Mouse (Mus musculus) brain, embryonic 18.5 days (tissue): ENCODE measurements at regions not wholly inside any gene's neighbourhood (a gene's known extent, or its start where the extent isn't known, plus 50 kb on each side); places are given as distances from the start of the nearest gene placed in this dataset.
A peak's percentile ranks its signal among the peaks of the same experiment; 100 is the strongest.
"Not testable (repeated sequence)": the region's sequence is repeated elsewhere in the genome, so short reads cannot be mapped to it uniquely, and the experiment has no call there.

Experiments used
- DNase-seq: peaks from one replicate; pipeline ENCODE4 v3.0.0-alpha.2; 2012; ENCODE audit warnings: low read depth, low spot score

DNA sequence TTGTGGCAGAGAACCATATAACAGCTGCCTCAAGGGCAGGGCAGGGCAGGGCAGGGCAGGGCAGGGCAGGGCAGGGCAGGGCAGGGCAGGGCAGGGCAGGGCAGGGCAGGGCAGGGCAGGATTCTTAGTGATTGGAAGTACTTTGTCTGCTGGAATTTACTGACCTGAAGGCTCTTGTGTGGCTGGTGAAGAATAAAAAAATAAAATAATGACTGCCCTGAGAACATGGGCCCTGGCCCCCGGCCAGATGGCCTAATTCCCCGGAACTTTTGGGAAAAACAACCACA is 169.3 kb downstream of the Qk start:
- not testable (repeated sequence) for DNase-seq

DNA sequence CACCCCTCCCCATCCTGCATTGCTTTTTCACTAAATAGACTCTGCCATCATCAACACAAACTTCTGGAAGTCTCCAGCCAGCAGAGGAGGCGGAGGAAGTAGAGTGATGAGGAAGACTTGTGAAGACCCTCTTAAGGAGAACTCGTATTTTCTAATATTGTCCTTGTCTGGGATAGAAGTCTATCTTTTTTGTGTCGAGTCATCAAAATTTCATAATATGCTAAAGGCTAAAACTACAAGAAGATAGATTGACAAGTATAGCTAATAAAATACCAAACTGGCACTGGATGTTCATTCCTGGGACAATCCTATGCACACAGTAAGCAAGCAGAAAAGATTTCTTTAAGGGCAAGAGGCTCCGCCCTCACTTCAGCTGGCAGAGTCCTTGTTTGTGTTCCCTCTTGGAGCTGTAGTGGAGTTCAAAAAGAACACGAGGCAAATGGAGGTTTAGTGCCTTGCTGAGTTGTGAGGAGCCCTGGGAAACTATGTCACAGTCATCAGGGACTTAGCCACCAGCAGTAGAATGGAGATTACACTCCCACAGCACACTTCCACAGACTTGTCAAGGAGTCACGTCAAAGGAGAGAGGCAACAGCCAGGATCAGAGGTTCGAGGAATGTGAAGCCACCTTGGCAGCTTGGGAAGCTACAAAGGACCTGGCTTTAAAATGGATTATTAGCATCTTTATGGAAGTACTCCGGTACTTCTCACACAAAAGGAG is 169.8 kb downstream of the Qk start:
- no peak for DNase-seq

DNA sequence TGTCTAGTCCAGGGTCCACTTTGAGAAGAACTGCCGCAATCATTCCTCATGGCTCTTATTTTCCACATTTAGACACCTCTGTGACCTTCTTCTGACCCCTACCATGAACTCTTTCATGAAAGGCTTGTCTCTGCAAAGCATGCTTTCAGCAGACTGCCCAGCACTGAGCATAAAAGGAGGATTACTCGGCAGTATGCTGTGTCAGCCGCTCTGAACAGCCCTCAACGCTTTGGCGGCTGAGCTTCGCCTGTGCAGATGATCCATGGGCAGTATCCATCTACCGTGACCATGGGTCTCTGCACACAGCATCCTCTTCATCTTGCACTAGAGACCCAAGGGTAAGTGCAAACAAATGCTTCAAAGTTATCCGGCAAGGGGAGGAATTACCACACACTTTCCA is 172.5 kb downstream of the Qk start:
- no peak for DNase-seq

DNA sequence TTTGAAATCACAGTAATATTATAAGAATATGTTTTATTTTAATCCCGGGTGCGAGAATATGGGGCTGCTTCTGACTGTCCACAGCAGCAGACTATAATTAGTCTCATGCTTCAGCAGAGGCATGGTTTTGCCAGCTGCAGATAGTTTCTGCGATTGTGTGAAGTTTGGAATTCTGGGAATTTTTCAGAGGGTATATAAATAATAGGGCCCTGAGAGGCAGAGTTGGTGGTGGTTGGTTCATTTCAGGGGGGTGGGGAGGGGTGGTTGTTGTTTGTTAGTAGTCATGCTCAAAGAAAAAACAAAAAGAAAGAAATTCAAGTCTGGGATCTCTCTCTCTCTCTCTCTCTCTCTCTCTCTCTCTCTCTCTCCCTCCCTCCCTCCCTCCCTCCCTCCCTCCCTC is 173.1 kb downstream of the Qk start:
- no peak for DNase-seq

DNA sequence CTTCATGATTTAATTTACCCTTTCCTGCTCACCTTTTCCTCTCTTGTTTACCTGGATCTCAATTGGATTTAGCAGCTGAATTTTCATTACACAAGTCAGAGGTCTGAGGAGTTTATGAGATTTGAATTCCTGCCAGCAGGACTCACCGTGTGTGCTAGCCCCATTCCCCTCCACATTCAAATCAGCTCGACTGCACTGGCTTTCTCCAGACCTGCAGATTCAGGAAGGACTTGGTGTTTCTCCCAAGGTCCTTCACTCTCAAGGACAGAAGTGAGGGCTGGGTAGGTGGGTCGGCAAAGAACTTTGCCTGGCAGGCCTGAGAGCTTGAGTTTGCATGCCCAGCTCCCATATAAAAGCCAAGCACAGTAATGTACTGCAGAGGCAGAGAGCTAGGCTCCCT is 180.8 kb downstream of the Qk start:
- DNase-seq = no peak

DNA sequence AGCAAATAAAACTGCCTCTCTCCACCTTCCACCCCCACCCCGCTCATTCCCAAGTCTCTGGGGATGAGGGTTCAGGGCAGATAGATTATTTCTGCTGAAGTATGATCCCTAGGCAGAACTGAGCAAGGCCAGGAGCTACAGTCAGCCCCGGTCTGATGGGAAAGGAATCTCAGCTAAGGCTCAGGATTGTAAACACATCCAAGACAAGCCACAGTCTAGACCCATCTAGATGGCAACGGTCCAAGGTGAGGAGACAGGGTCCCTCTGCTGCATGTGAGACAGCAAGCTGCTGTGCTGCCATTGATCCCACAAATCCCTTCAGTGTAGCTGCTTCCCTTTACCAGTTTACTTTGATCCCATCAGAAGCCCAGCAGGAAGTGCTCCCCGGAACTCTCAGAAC is 181.3 kb downstream of the Qk start:
- no peak for DNase-seq

DNA sequence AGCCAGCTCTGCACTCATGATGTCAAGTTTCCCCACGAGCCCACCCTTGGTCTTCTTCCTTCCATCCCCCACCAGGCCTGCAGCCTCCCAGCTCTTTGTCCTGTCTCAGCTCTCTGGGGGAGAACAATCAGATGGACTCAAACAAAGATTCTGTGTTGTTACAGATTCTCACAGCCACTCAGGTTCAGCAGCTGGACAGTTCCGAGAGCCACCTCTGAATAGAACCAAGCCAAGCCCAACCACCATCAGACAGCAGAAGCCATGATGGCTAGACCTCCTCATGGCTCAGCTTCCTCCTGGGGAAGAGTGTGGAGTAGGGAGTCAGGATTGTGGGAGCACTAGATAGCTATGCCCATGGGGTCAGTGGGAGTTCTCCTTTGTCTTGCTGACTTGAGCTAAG is 184.5 kb downstream of the Qk start:
- DNase-seq = no peak

DNA sequence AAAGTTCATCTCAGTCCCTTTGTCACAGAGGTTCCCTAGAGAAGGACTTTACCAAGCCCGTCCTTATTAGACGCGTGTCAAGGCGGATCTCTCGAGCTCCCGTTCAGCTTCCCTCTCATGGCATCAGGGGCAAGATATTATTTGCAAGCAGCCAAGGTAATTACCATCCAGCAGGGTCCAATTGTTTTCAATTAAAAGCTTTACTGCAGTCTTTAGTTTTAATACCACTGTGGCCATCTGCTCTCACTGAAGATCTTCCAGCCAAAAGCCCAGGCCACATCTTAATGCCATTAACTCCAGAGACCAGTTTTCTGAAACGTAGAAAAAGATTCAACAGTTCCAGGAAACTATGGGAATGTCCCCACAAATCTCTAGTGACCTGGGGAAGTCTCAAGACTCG is 191.1 kb downstream of the Qk start:
- no peak for DNase-seq

DNA sequence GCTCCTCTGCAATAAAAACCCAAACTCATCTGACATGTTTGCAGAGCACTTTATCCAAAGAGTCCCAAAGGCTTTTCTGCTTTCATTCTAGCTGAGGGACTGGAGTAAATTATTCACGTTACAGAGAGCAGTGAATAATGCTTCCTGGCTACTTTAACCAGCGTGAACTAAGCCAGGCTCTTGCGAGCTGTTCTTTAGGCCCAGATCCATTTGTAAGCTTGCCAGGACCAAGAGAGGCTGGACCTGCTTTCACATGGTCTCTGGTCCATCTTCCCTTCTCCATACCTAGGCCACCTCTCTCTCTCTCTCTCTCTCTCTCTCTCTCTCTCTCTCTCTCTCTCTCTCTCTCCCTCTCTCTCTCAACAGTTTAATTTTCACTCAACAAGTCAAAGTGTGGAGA is 197.2 kb downstream of the Qk start:
- DNase-seq = no peak

DNA sequence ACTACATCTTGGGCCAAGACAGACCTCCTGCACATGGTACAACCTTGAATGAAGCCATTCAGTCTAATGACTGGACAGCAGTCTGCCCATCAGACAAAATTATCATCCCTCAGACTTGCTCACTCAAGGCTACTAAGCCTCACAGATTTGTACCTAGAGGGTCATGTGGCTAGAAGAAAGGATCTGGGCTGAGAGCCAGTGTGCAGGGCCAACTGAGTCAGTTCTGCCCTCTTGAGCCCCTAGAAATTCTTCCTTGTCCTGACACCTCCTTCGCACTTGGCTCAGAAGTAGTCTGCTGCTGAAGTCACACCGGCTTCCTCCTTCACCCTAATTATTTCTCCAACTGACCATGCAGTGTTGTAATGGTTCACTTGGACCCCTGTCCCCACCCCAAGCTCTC is 207.5 kb downstream of the Qk start:
- no peak for DNase-seq

DNA sequence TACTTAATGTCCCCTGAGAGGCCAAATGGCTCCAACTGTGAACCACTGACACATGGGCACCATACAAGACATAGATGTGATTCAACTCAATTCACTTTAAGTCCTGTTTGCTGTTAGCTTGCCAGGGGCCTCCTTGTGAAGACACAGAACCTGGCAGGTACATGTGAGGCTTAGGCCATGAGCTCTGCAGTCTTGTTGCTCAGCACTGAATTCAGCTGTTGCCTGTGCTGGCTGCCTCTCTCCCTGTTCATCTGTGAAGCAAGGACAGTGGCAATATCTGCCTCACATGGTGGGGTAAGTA is 209.3 kb downstream of the Qk start:
- no peak for DNase-seq

DNA sequence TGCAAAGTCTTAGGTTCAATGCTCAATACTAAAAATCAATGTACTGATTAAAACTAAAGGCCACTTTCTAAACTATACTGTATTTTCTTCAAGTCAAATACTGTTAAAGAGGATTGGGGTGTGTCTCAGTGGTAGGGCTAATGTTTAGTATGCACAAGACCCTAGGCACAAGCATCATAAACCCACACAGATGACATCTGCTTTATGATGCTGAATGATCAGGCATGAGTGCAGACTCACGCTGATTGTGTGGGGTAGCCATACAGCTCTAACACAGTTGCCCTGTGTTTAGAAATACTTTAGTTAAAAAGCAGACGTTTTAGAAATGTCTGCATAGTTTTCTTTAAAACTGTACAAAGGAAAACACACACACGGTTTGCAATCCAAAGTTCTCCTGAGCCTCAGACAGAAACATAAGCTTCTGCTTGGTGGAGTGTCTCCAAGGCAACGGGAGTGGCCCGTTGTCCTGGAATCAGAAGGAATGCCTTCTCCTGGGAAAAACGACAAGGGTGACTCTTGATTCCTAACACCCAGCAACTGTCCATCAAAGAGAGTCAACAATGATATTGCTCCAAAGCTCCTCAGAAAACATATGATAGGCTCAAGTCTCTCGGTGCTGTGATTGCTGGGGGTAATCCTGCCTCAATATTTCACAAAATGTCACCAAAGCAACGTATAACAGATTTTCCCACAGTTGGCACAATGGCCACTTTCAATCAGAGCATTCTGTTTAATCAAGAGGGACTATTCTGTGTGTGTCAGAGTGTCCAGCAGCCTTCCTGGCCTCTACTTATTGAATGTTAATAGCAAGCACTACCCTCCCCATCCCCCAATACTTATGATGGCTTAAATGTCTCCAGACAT is 209.9 kb downstream of the Qk start:
- DNase-seq = no peak

DNA sequence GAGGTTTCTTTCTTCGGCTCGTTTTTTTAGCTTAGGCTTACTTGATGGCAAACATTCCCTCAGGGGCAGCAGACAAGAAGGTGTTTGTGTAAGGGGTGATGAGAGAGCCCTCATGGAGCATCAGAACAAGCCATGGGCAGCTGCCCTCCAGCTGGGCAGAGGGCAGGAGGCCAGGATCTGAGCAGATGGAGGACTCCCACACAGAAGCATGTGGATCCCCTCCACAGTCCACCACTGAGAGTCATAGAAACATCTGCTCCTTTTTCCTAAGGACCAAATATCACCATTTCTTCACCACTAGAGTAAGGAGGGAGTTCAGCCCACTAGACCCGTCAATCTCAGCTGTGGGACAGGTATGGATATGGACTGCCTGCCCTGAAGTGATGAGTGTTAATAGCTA is 214.4 kb downstream of the Qk start:
- no peak for DNase-seq

DNA sequence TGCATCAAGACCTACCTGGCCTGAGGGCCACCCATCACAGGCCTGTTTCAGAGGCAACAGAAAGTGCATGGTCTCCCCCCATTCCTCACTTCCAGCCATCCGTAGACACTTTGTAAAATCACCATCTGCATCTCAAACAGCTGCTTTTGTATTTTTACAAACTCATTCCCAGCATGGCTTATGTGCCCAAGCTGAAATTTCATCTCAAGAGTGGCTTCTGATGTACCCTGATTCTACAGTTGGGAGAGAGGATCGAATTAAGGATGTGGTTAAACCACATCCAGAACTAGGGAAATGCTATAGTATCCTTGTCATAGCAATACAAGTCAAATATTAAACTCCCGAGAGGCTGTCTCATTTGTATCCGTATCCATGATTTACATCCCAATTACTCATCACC is 221.5 kb downstream of the Qk start:
- DNase-seq = no peak

DNA sequence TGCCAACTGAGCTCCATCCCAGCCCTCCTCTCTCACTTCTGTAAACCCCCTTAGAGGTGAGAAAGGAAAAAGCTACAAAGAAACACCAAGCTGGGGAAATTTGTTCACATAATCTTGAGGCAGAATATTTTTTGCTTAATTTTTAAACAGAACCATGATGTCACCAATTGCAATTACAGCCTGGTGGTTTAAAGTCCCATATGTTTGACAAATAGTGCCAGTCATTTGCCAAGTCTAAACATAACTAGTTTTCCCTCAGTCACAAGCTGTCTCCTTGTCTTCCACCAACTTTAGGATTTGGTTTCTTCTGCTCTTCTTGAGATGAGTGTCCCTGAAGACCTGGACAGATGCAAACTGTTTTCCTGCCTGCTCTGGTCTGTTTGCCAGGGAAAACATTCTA is 222.0 kb downstream of the Qk start:
- peak; percentile 36 for DNase-seq

DNA sequence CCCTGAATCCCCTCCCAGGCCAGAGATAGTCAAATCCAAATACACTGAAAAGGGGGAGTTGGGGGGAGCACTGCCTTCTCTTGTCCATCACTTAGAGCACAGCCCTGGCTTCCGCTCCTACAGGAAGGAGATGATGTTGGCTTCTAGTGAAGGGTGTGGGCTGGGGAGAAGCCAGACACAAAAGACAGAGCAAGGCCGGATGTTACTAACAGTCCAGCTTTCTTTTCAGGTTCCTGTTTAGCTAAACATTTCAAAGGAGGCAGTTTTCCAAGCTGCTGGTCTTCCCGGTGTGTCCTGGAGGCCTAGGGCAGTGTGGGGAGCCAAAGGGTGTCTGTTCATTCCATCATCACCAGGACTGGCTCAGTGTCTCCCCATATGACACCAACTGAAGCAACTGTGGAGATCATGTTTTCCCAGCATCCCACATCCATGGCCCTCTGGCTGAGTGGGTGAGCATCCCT is 223.8 kb downstream of the Qk start:
- DNase-seq = no peak

DNA sequence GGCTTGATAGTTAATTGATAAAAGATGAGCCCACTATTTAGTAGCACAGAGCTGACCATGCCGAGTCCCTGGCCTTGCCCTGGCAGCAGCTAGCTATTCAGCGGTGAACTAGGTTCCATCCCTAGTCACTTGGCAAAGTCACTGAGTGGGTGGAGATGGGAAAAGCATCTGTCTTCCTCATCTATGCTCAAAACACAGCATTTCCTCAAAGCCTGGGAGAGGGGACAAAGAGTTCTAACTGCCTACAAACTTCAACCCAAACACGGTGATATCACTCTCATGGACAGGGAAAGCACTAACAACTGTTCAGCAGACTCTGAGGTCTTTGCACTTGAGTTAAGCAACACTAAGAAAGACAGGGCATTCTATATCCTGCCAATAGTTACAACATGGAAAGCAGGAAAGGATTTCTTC is 225.5 kb downstream of the Qk start:
- no peak for DNase-seq

DNA sequence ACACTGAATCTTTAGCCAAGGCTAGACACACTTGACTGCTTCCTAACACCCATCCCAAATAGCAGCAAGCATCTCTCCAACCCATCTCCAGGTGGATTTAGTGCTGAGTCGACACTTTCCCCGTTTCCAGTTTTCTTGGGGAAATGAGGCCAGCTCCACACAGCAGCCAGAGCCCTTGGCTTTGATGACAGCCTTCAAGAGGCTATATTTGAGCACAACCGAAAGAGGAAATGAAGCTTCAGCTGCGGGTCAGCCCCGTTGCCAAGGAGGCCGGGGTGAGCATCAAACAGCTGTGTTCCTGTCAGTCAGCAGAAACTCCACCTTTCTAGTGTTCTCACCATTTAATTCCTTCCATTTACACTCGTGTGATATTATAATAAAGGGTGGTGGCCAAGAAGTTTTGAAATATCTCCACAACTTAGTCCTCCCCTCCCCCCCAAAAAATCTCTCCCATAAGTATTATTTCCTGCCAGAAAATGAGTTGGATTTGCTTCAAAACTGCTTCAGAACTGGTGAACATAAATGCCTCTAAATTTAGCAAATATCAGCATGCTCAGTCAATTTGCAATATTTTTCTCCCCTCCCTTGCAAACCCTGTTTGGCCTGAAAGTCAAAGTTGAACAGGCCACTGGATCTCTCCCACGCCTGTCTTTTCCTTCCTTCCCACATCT is 226.1 kb downstream of the Qk start:
- DNase-seq = no peak

DNA sequence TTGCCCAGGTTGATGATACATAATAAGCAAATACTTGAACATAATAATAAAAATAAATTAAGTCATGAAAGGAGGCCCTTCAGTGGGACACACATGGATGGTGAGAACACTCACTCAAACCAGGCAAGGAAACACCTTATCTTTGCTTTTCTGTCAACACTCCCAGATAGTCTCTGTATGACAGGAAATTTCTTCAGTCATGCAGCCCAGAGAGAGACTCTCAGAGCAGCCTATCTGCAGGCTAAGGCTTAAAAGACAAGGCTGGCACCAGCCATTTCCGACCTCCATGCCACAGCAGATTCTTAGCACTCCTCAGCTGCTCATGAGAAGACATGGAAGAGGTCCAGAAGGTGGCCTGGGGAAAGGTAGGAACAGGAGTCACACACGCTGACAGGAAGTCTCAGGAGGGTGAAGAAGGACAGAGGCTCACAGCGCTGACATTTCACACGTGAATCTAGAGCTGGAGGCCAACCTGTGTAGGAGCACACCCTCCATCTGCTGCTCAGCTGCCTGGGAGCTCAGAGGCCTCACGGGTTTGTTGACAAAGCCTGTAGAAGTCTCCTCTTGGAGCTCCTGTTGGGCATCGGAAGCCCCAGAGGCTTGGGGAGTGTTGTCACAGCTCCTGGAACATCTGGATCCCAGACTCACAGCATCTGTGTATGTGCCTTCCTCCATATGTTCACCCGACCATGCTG is 232.3 kb downstream of the Qk start:
- DNase-seq = no peak

DNA sequence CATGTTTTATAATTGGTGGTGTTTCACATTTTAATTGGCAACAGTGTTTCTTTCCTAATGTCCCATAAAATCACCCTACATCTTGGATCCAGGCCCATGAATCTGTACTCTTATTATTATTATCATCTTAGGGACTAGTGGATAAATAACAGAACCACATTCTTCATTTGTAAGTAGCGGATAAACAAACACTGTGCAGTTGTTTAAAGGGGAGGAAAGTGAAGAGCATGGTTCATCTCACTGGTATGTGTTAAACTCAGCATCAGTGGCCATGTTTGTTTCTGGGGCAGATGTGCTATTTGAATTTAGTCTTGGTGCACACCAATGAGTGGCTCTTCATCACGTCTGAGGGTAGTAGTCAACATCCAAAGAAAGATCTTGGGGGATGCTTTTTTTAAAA is 233.1 kb downstream of the Qk start:
- no peak for DNase-seq

DNA sequence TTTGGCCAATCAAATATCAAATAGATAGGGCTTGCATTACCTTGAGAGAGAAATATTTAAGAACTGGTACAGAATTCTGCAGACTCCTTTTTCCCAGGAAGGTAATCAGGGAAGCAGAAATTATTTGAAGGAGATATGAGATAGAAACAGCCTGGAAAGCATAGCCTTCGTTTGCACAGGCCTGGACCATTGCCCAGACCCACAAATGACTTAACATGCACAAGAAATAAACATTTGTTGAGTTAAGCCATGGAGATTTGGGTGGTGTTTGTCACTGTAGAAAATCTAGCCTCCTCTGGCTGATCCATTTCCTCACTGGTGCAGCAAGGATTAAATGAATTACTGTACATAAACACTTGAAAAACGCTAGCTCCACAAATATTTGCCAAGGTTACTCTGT is 233.5 kb downstream of the Qk start:
- no peak for DNase-seq

DNA sequence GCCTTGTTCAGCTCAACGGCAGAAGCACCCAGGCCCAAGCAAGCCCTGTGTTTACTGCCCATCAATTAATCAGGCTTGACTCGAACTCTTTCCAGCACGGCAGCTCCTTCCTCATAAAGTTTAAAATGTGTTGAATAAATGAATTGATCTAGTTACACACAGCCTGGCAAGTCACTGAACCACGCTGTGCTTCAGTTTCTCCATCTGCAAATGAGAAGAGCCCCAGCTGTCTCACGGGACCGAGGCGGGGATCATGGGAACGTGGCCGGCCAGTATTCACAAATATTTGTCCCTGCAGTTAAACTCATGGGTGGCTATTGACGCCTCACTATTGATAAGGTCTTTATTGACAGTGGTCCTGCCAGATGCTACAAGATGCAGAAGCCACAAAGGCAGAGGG is 237.9 kb downstream of the Qk start:
- no peak for DNase-seq
